Mouse (Mus musculus) C2C12 (cell line): ENCODE measurements at regions not wholly inside any gene's neighbourhood (a gene's known extent, or its start where the extent isn't known, plus 50 kb on each side); places are given as distances from the start of the nearest gene placed in this dataset.

ENCODE experiments used
- H3K27me3 ChIP-seq: one replicate; pipeline ENCODE4 v1.6.1; 2011; ENCODE audit not compliant: control insufficient read depth, insufficient read depth, insufficient read length
- H3K36me3 ChIP-seq: one replicate; pipeline ENCODE4 v1.6.1; 2011; ENCODE audit not compliant: control insufficient read depth, insufficient read depth
- H3K4me3 ChIP-seq: one replicate; pipeline ENCODE4 v1.5.1; 2011; ENCODE audit warnings: mild to moderate bottlenecking, control low read depth; ENCODE audit not compliant: poor library complexity, insufficient read depth, severe bottlenecking
- H3K79me2 ChIP-seq: one replicate; pipeline ENCODE4 v1.6.1; 2011; ENCODE audit not compliant: control insufficient read depth, insufficient read depth
- H3K79me3 ChIP-seq: one replicate; pipeline ENCODE4 v1.6.1; 2011; ENCODE audit warnings: low read depth, control low read depth
- H3ac ChIP-seq: one replicate; pipeline ENCODE3; 2011; ENCODE audit warnings: low read depth; ENCODE audit not compliant: control insufficient read depth, insufficient read length
- CEBPB ChIP-seq: IDR thresholded peaks from one replicate; pipeline ENCODE4 v1.6.1; 2011; ENCODE audit warnings: low read depth, mild to moderate bottlenecking, control low read depth, moderate library complexity
- CTCF ChIP-seq: IDR thresholded peaks from one replicate; pipeline ENCODE4 v1.5.1; 2011; ENCODE audit not compliant: control insufficient read depth, insufficient read depth, insufficient read length
- FOSL1 ChIP-seq: IDR thresholded peaks from one replicate; pipeline ENCODE4 v1.8.0; 2011; ENCODE audit warnings: mild to moderate bottlenecking, low read length; ENCODE audit not compliant: poor library complexity, insufficient read depth, severe bottlenecking
- MAX ChIP-seq: IDR thresholded peaks from one replicate; pipeline ENCODE4 v1.6.1; 2011; ENCODE audit warnings: mild to moderate bottlenecking, control low read depth
- MYOD1 ChIP-seq: IDR thresholded peaks from one replicate; pipeline ENCODE4 v1.6.1; 2011; ENCODE audit warnings: low read depth; ENCODE audit not compliant: control insufficient read depth, insufficient read length
- MYOG ChIP-seq: IDR thresholded peaks from one replicate; pipeline ENCODE4 v1.6.1; 2011; ENCODE audit not compliant: control insufficient read depth, insufficient read length; ENCODE audit errors: extremely low read depth
- USF1 ChIP-seq: IDR thresholded peaks from one replicate; pipeline ENCODE4 v1.6.1; 2011; ENCODE audit warnings: low read depth, mild to moderate bottlenecking, control low read depth, moderate library complexity

DNA sequence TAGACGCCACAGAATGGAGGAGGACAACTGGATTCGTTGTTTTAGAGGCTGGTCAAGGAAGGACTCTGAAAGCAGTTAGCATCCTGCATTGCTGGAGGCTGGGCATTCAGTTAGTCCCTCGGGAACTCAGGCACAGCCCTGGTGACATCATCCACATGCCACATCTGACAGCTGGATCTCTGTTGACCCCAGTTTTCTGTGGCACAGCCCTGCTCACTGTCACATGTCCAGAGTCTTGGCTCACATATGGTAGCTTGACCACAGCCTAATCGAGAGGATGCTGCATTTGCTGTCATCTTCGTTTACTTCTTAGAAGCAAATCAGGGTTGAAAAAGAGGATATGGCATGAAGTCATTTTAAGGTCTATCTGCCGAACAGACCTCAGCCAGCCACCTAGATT, 265.1 kb downstream of the Setd4 start:
- Histone ChIP-seq H3K4me3 (no peak overlapping the region), H3K79me2 (no peaks in the 10 kb centered on the region), H3ac (no peak overlapping the region), H3K27me3 (no peaks in the 10 kb centered on the region), H3K36me3 (no peaks in the 10 kb centered on the region), H3K79me3 (no peaks in the 10 kb centered on the region)
- no peak for TF ChIP-seq CEBPB
- TF ChIP-seq MYOD1, result peak; percentile 27

DNA sequence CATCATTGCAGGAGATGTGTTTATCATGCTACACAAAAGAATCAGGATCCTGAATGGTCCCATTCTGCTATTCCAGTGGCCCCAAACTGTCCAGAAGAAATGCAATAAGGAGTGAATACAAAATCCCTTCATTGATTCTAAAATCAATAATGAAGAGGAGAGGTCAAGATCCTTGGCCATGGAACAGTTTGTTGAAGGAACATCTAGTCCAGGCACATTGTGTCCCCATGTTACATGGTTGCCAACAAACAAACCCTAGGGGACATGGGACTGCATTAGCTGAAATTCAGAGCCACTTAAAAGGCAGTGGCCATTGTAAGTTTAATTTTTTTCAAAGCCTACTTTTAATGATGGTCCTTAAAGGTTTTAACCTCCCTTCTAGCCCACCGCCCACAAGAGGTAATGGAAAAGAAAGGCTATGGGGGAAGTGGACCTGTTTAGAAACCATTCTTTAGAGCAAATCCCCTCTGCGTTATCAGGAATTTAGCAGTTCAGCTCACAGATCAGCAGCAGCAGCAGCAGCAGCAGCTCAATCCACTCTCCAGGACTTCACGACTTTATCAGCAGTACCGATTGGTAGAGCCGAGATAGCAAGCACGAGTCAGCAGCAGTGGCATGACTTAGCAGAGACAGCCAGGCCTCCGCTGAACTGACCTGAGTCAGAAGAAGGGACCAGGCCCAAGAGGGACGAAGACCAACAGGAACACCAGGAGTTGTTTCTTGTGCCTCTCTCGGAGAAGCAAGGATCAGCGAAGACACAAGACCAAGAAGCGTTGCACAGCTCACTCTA, 268.3 kb downstream of the Setd4 start:
- H3K4me3 ChIP-seq, result no peak overlapping the region
- no peaks in the 10 kb centered on the region for H3K79me2 ChIP-seq
- H3K27me3 ChIP-seq, result no peaks in the 10 kb centered on the region
- no peak overlapping the region for H3ac ChIP-seq
- no peaks in the 10 kb centered on the region for H3K36me3 ChIP-seq
- no peaks in the 10 kb centered on the region for H3K79me3 ChIP-seq
- TF ChIP-seq FOSL1 (no peak), MAX (no peak), MYOG (no peak), CTCF (no peak), CEBPB (no peak), USF1 (no peak), MYOD1 (no peak)

DNA sequence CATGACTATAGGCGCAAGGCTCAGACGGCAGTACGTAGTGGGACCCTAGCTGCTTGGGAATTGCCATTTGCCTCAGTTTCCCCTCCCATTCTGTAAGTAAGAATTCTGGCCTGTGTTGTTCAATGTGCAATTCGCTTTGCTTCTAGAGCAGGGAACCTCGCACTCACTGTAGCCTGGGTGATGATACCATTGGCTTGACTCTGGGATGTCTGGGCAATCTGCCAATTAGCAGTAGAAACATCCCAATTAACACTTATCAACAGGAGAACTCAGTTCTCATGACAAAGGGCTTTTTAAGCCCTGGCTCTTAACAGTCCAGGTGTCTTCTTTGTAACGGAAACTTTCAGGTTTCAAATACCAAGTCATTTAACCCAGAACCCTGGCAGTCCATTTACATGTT, 270.2 kb downstream of the Setd4 start:
- Histone ChIP-seq H3K79me3 (no peaks in the 10 kb centered on the region), H3K79me2 (no peaks in the 10 kb centered on the region), H3K27me3 (no peaks in the 10 kb centered on the region), H3K36me3 (no peaks in the 10 kb centered on the region), H3K4me3 (no peak overlapping the region), H3ac (no peak overlapping the region)
- TF ChIP-seq MYOG (no peak), MAX (no peak), CTCF (no peak), MYOD1 (no peak), USF1 (no peak), CEBPB (no peak), FOSL1 (no peak)

DNA sequence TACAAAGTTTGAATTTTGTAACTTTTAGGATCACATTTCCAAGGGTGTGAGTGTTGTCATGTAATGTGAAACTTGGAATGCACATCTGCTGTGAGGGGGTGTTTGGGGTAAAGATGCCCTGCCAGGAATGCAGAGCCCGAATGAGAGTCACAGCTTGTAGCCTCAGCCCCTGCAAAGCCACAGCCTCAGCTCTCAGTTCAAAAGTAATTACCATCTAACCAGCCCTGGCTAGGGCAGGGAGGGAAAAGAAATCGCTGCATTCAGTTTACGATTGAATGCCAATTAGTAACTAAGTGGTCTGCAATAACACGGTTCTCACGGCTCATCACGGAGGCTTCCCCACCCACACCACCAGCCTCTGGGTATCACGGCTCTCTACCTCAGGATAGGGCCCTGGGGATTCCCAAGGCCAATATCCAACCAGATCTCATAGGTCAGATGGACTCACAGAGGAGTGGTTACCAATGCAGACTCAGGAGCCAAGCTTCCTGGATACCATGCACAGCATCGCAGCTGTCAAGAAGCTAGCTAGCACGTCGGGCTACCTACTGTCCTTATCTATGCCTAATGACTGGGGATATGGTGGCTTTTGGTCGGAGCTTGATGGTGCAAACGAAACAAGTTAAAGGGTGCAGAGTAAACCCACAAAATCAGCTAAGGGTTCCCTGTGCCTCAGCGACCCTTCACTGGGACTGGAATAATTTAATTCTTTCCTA, 275.0 kb downstream of the Setd4 start:
- TF ChIP-seq MYOD1 (peak; percentile 61), USF1 (no peak)
- Histone ChIP-seq H3K79me2 (no peaks in the 10 kb centered on the region), H3K4me3 (no peak overlapping the region), H3K27me3 (no peaks in the 10 kb centered on the region), H3K36me3 (no peaks in the 10 kb centered on the region), H3ac (no peak overlapping the region), H3K79me3 (no peaks in the 10 kb centered on the region)

DNA sequence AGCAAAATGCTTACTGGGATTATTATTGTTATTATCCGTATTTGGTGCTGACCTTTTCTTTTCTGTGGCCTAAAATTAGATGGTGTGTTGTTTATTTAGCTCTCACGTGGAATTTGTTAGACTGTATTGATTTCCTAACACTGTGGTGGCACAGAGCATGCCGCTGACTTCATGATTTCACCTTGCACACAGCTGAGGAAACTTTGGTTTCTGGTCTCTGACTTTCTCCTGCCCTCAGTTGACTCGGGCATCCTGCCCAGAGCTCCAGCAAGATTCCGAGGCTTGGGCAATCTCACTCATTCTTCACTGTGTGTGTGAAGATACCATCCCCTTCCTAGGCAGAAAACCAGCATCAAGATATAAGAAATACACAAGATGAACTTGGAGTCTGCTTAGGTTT, 279.0 kb downstream of the Setd4 start:
- Histone ChIP-seq H3K36me3 (no peaks in the 10 kb centered on the region), H3K27me3 (no peaks in the 10 kb centered on the region), H3K4me3 (no peak overlapping the region), H3ac (no peak overlapping the region), H3K79me2 (no peaks in the 10 kb centered on the region), H3K79me3 (no peaks in the 10 kb centered on the region)
- TF ChIP-seq MYOD1, result no peak
- no peak for TF ChIP-seq FOSL1
- TF ChIP-seq MAX, result no peak
- TF ChIP-seq MYOG, result no peak
- TF ChIP-seq USF1, result no peak
- TF ChIP-seq CTCF, result no peak
- no peak for TF ChIP-seq CEBPB

DNA sequence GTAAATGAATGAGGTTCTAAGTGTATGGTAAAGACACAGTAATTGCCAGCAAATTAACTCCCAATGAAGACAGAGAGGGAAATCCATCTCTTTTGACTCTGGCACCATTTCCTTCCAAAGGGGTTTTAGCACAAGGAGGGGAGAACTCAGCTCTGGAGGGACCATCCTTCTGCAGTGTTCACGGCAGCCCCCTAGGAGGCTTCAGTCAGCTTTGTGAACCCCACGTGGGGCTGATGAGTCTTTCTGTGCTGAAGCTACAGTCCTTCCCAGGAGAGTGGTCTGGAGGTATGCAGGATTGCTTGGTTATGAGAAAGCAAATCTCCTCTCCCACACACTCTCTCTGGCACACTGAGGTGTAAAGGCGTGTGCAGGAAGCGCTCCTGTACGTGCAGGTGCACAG, 280.7 kb downstream of the Setd4 start:
- Histone ChIP-seq H3K36me3 (no peaks in the 10 kb centered on the region), H3K79me3 (no peaks in the 10 kb centered on the region), H3ac (no peak overlapping the region), H3K4me3 (no peak overlapping the region), H3K27me3 (no peaks in the 10 kb centered on the region), H3K79me2 (no peaks in the 10 kb centered on the region)
- TF ChIP-seq CEBPB (no peak), FOSL1 (no peak), CTCF (no peak), MYOG (no peak), MAX (no peak), USF1 (no peak), MYOD1 (no peak)
